Mouse (Mus musculus) ovary, postnatal 14 days (tissue): Measurements from ENCODE around the gene Mprip.
"Not testable (repeated sequence)": the region's sequence is repeated elsewhere in the genome, so short reads cannot be mapped to it uniquely, and the experiment has no call there.

ENCODE experiments used
- DNase-seq: peaks from one replicate; pipeline ENCODE4 v3.0.0; 2022; ENCODE audit warnings: low spot score

Gene Mprip

GRCm38 (mm10) chr11:59661005-59661404 lies at the start of gene Mprip:
Mprip (plus strand) TSS chr11:59661305.
- no peak for DNase-seq

GRCm38 (mm10) chr11:59611646-59612045 lies 49.5 kb upstream of the Mprip start:
- DNase-seq, result no peak

- no peak for DNase-seq
Measured at GRCm38 (mm10) chr11:59614120-59614519, 47.0 kb upstream of the Mprip start.

- not testable (repeated sequence) for DNase-seq
Measured at GRCm38 (mm10) chr11:59616986-59617385, 44.1 kb upstream of the Mprip start.

- DNase-seq, result no peak
Measured at GRCm38 (mm10) chr11:59622214-59622613, 38.9 kb upstream of the Mprip start.

- DNase-seq, result peak; percentile 49
Measured at GRCm38 (mm10) chr11:59624017-59624630, 37.0 kb upstream of the Mprip start.

GRCm38 (mm10) chr11:59626192-59626591 lies 34.9 kb upstream of the Mprip start:
- DNase-seq, result no peak

GRCm38 (mm10) chr11:59628177-59628576 lies 32.9 kb upstream of the Mprip start:
- DNase-seq, result no peak

- no peak for DNase-seq
Measured at GRCm38 (mm10) chr11:59629871-59630270, 31.2 kb upstream of the Mprip start.

- no peak for DNase-seq
Measured at GRCm38 (mm10) chr11:59631980-59632379, 29.1 kb upstream of the Mprip start.

- peak; percentile 47 for DNase-seq
Measured at GRCm38 (mm10) chr11:59633037-59633436, 28.1 kb upstream of the Mprip start.

GRCm38 (mm10) chr11:59634001-59634660 lies 27.0 kb upstream of the Mprip start:
- no peak for DNase-seq

- no peak for DNase-seq
Measured at GRCm38 (mm10) chr11:59635251-59635795, 25.8 kb upstream of the Mprip start.

- no peak for DNase-seq
Measured at GRCm38 (mm10) chr11:59635821-59636694, 25.0 kb upstream of the Mprip start.

- DNase-seq, result no peak
Measured at GRCm38 (mm10) chr11:59636695-59637414, 24.2 kb upstream of the Mprip start.

GRCm38 (mm10) chr11:59639957-59640643 lies 21.0 kb upstream of the Mprip start:
- no peak for DNase-seq

GRCm38 (mm10) chr11:59641227-59641626 lies 19.9 kb upstream of the Mprip start:
- no peak for DNase-seq

- DNase-seq, result no peak
Measured at GRCm38 (mm10) chr11:59642420-59642819, 18.7 kb upstream of the Mprip start.

- DNase-seq, result no peak
Measured at GRCm38 (mm10) chr11:59645036-59645435, 16.1 kb upstream of the Mprip start.

- no peak for DNase-seq
Measured at GRCm38 (mm10) chr11:59649058-59649457, 12.0 kb upstream of the Mprip start.

GRCm38 (mm10) chr11:59653003-59653402 lies 8.1 kb upstream of the Mprip start:
- no peak for DNase-seq
